Mouse (Mus musculus) thymus, postnatal 25 days (tissue): ENCODE measurements at regions not wholly inside any gene's neighbourhood (a gene's known extent, or its start where the extent isn't known, plus 50 kb on each side); places are given as distances from the start of the nearest gene placed in this dataset.
A peak's percentile ranks its signal among the peaks of the same experiment; 100 is the strongest.
"Not testable (repeated sequence)": the region's sequence is repeated elsewhere in the genome, so short reads cannot be mapped to it uniquely, and the experiment has no call there.

Experiments
- DNase-seq: peaks from one replicate; pipeline ENCODE4 v3.0.0; 2022

DNA sequence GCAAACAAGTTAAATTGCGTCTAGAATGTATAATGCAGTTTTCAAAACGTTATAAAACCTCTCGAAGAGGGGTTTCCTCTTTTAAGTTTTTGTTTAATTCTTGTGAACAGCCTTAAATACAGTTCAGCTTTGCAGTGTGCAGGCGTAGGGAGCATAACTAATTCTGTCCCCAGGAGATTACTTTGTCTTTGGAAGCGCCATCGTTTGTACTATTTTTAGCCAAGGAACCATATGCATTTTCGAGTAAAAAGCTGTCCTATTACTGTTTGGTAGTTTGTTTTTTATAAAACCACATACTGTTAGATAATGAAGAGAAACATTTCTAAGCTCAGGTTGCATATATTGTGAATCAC is 150.5 kb downstream of the Kcnrg start:
- DNase-seq: no peak

DNA sequence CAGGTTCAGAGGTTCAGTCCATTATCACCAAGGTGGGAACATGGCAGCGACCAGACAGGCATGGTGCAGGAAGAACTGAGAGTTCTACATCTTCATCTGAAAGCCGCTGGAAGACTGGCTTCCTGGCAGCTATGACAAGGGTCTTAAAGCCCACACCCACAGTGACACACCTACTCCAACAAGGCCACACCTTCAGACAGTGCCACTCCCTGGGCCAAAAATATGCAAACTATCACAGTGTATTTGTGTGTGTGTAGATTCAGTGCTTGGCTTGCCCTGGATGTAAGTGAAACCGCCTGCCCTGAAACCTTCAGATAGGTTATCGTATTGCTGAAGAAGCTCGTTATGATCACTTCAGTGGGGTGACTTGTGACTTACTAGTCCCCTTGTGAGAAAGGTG is 151.3 kb downstream of the Kcnrg start:
- DNase-seq: no peak

DNA sequence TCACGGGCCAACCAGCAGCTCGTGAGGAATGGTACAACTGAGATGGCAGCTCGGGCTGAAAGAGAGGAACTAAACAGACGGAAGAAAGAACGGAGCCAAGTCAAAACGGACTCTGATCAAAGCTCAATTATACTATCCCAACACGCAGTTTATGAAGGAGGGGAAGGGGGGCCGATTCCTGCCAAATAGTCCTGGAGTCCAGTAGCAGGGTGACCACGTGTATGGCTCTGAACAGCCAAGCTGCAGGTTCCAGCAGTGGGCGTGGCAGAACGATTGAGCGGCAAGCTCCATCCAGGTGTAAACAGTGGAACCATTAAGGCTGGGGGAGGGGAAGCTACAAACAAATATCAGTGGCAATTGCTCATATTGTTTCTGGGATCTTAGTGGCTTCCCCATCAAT is 152.9 kb downstream of the Kcnrg start:
- DNase-seq: not testable (repeated sequence)

DNA sequence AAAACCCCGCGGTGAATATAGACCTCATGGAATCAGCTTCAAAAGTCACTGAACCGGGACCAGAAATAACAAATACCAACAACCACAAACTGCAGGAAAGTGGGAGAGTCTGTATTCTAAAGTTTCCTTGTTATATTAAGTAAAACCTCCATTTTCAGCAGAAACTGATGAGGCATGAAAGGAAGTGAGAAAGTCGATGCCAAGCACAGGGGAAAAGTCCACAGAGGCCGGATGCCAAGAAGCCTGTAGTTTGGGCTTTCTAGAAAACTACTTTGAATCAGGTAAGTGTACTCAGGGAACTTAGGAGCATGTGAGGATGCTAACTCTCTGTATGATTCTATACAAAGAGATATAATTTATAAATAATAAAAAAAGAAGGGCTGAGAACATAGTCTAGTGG is 154.8 kb downstream of the Kcnrg start:
- no peak for DNase-seq

DNA sequence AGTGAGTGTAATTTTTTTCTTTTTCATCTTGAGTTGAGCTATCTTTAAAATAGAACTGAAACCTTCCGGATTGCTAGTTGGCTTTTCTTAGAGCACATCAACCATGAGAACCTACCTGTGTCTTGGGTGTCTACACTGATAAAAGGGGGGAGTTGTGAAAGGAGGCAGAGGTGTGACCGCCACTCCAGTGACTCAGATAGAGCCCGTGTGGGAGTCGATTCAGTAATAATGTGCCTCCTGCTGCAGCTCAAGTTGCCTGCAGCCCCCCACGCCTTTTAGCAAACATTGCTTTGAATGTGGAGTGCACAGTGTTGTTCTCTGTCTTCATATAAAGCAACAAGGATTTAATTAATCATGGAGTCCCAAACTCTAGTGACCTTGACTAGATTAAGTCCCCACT is 162.6 kb downstream of the Kcnrg start:
- DNase-seq: no peak

DNA sequence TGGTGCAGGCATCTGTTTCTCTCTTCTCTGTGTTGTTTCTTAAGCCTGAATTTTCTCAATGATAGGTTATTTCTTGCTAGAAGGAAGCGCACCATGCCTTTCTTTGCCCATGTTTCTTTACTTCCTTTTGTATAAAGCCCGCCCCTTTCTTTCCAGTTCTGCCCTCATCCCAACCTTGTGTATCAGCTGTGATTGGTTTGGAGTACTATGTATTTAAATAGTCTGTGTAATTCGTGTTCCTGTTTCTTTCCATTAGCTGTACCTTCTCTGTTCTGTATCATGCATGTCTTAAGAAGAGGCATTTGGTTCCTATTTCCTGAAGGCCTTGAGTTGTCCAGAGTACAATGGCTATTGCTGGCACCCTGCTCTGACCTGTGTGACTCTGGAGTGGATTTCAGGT is 166.9 kb downstream of the Kcnrg start:
- no peak for DNase-seq

DNA sequence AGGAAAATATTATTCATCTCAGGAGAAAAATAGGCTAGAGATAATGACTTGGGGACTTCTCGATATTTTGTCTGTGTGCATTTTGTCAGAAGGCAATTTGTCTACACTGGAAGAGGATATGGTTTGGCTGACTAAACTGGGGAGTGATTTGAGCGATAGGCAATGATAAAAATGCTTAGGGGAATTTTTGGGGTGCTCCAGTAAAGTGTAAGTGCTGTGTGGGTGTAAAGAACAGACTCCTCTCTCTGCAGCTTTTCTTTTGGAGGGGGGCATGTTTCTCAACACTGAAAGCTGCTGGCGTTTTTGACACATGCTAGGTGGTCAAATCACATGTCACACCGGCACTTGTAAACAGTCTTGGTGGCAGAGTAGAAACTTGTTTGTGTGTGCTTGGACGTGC is 171.4 kb downstream of the Kcnrg start:
- DNase-seq: no peak

DNA sequence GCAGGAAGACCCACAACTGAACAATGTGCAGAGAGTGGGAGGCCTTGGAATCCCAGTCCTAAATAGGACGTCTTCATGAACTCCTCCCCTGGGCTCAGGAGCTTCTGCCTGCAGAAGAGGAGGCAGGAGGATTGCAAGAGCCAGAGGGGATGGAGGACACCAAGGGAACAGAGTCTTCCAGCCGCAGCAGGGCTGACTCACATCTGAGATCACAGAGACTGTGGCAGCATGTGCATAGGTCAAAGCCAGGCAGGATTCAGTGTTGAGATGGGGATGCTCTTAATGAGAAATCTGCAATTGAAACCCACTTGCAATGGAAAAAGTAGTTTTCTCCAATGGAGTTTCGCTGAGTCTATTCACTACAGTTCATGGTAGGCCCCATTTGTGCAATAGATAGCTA is 175.9 kb downstream of the Kcnrg start:
- no peak for DNase-seq

DNA sequence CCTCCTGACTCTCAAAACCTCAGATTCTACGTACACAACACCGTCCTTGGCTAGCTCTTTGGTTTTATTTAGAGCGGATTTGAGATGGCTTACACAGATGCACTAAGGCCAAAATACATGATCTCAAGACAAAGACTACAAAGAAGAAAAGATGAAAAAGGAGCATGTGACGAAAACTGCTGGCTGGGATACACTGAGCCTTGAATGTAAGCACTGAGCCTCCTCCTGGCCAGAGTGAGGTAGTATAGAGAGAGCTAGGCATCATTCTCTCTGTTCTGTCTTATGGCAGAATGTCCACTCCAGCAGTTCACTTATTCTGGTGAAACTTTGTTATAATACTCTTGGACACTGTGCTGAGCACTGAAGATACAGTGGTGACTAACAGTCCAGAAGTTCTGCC is 177.4 kb downstream of the Kcnrg start:
- no peak for DNase-seq

DNA sequence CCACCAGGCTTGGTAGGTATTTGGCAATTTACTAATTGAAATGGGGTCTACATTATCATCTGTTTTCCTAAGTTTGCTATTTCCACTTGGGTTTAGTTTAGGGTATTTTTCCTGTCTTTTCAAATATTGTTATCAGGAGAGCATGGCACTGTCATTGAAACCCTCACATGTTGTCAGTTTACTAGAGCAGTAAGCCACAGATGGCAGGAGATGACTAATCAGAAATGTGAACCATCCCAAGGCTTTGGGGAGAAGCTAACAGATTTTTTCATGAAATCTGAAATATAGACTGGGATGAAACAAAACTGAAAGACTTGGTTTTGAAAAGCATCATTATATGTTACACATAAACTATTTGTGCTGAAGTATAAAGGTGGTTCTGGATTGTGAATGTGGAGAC is 178.8 kb downstream of the Kcnrg start:
- no peak for DNase-seq

DNA sequence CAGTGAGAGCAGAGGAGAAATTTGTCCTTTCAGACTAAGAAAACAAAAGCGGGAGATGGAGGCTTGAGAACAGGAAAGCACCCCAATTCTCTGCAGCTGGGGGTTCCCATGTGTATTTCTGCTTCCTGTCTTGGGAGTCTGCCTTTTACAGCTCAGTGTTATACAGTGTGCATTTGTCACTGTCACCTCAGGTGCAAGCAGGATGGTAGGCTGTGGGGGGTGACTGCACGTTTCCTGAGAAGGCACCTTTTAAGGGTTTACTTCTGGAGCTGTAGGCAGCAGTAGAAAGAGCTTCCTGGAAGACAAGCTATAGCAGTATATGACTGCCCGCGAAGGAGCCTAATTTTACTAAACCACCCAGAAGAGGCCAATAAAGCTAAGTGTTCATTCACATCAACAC is 180.5 kb downstream of the Kcnrg start:
- peak; percentile 64 for DNase-seq

DNA sequence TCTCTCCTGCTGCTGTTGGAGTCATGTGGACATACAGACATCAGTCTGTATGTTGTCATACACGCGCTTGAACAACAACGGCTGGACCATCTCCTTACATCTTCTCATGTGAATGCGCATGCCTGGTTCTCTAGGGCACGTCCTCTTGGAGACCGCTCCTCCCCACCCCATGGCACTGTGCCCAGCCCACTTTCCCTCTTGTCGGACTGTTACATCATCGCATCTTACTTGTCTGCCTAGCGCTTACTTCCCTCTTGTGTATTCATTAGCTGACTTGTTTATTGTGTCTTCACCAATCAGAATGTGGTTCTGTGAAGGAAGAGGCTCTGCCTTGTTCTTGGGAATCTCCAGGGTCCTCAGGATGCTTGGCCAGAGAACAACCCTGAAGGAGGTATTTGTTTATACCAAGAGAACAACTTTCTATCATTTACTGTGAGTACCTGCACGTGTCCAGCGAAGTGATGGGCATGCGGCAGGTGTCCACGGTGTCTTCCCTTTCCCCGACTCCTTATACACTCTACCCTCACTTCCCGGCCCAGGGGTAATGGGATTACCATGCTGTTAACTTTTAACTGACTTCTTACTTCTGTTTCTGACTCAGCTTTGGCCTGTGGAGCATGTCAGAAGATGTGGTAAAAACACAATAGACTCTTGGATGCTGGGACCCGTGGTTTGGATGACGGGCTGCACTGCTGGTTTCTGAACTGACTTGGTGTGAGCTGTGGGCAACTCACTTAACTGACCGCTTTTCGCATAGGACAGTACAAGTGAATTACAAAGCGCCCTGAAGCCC is 181.9 kb downstream of the Kcnrg start:
- no peak for DNase-seq

DNA sequence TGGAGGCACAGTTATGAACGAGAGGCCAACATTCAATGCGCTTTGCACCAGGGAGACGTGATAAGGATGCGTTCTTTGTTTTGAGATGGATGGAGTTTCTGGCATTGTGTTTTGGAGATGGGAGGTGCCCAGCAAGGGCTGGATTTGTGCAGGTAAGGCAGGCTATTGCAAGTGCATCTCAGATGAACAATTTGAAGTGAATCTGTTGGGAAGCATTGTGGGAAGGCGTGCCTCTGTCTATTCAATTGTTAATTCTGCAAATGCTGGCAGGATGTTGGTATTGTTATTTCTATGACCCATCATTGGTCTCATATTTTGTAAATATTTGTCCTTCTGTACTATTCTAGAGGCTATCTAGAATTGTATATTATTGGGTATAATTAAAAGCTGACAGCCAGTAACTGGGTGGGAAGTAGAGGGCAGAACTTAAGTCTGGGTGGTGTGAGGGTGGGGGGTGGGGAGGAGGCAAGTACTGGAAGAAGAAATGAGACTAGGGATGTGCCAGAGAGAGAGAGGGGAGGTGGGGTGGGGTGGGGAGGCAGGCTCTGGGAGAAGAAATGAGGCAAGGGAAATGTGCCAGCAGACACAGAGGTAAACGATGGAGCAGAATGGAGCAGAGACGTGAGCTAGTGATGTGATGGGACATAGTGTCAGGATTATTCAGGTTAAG is 188.9 kb downstream of the Kcnrg start:
- no peak for DNase-seq

DNA sequence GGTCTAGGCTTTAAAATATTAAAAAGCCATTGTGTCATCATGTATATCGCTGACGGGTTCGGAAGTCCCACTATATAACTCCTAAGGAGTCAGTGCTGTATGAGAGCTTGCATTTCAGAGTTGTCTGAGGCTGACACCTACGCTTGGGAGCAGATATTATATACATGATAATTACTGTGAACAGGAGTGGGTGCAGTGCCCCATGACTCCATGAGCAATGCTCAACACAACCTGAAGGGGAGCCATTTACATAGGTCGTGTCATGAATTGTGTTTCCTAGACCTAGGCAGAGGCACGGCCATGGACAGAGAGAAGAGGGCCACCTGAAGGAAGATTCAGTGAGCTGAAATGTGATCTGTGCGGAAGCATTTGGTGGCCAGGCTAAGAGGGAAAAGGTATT is 189.4 kb downstream of the Kcnrg start:
- no peak for DNase-seq

DNA sequence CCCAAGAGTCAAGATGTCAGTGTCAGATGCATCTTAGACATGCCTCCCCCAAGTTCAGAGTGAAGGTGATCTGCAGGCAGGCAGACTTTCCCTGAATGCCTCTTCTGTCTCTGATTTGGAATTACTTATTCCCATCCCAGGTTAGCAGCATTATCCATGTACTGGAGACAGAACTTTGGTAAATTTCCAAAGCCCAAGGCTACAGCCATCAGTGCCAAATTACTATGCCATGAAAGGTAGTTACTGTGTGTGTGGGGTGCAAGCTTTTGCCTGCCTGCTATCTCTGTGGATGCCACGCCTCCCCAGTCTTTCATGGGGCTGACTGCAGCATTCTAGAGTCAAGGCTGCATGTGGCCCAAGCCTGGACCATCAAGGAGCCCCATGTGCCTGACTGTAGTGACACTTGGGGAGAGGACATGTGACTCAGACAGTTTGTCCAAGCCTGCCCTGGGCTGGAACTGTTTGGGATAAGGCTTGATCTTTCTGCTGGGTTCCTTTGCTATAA is 196.2 kb downstream of the Kcnrg start:
- no peak for DNase-seq

DNA sequence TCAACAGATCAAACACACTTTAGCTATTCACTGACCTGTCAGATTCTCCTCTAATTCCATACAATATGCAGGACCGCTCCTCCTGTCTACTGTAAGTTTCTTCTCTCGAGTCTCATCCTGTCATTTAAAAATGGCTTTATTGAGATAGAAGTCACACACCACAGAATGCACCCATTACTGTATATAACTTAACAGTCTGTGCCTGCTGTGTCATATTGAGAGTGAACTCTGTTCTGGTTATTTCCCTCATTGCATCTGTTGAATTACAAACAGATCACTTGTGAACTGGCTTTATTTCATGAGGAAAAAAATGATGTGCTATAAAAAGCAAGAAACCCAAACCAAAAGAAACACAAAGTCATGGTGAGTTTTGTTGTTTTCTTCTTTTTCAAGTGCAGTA is 198.2 kb downstream of the Kcnrg start:
- no peak for DNase-seq

DNA sequence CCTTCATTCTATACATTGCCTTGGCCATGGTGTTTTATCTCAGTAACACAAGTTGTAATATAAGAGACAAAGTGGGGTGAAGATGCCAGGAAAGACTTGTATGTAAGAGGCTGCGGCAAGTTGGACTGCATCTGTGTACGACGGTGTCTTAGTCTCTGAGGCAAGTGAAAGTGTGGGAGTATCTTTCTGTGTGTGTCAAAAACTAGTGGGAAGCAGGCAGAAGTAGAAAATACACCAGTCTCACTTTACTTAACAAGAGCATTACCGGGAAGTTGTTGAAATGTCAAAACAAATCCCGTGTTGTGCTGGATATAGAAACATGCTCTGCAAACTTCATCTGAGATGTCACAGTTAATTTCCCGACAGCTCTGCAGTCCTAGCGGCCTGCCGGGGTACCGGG is 200.9 kb downstream of the Kcnrg start:
- DNase-seq: no peak

DNA sequence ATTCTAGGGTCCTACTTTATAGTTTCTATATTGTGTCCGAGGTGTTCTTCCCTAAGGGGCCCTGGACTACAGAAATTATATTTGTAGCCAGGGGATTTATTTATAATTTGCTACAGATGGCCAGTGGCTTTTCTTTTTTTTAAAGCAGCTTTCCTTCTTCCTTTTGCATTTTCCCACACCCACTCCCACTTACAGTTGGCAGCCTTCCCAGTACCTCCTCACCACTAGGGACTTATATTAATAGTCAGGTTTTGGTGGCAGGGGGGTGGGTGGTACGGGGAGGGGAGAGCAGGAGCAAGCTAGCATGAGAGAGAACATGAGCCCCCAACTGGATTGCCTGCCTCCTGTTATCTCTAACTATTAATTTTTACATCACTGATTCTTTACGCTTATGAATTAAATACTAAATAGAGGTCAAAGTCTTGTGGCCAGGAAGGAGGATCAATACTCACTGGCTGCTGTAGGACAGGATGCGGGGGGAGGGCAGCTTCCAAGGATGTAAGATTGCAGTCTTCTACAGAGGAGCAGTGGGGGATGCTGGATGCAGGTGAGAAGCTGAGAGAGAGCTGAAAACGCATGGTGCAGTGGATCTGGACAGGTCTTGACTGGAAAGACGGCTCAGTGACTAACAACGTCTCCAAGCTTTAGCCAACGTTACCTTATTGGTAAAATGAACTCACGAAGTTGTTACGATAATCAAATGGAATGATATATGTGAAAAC is 202.6 kb downstream of the Kcnrg start:
- DNase-seq: no peak

DNA sequence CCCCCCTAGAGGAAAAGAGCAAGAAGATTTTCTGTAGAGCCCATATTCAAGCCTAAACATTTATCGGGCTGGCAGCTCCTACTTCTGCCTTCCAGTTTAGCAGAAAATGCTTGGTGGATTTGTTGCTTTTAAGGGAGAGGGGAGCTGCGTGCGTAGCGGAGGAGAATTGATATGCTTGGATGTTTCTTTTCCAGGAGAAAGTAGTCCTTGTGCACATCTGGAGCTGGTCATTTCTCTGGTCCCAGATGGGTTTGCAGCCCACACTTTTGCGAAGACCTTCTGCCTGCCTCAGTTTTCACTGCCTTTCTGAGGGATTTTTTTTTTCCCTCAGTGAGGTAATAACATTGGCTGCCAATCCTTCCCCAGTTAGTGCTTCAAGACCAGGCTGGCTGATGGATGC is 203.6 kb downstream of the Kcnrg start:
- DNase-seq: no peak

DNA sequence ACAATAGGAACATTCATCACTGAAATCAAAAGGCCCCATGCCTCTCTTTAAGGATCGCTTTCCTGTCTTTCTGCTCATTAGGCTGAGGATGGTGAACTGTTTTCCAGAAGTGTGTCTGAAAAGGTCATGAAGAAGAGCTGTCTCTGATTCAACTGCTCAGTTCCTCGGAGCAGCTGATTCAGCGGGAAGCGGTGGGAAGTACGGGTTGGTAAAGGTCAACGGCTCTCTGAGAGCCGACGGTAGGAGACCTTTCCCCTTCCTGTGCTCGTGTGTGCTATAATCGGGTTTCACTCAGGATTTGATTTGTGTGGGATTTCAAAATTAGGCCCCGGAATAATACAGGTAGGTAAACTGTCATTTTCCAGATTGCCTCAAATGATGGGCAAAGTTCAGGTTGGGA is 210.5 kb downstream of the Kcnrg start:
- no peak for DNase-seq

DNA sequence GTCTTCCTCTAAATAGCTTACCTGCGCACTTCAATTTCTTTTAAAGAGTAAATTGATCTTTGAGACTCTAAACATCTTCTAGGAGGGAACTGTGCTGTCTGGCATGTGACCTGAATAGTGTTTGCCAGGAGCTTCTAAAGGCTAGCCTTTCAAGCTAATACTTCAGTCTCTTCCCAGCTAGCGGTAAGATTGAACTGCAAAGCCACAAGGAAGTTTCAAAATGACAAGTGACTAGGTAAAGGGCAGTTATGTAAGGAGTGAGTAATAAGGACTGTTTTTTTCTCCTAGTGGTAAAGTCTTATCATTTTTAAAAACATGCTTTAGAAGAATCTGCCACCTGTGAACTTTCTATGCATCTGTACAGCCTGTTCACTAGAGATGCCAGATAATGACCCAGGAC is 211.1 kb downstream of the Kcnrg start:
- DNase-seq: no peak

DNA sequence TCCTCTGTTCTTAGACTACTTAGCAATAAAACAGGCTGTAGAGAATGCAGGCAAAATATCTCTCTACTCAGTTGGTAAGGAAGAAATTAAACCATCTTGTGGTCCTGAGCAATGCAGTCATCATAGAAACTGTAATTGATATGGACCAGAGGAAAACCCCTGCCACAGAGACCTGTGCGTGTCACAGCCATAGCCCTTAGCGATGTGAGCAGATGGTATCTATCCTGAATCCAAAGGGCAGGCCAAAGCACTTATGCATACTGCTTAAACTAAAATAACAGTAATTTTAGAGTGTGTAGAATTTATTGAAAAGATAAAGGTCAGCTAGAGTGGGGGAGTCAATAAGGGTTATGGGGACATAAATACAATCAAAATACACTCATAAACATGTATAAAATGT is 212.0 kb downstream of the Kcnrg start:
- no peak for DNase-seq

DNA sequence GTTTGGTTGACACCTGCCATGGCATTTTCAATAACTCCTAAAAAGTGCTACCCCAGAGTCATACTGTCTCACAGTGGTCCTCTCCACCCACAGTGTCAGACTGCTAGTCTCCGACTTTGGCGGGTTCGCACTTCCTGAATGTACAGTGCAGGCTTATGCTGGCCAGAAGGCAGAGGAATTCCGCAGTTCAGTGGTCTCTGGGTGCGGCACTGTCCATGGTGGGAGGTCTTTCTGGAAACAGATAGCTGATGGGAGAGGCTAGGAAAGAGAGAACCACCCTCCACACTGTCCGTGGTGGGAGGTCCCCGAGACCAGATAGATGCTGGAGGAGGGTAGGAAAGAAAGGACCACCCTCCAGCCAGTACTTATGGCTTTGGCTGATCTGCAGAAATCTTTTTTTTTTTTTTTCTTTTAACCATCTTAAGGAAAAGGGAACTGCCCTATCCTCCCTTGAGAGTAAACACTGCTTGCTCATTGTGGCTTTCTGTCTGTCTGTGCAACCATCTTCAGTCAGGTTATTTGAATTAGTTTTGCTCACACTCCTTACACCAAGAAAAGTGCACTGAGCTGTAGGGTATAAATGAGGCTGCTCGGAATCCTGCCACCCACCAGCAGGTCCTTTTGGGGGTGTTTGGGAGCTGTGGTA is 227.2 kb downstream of the Kcnrg start:
- no peak for DNase-seq

DNA sequence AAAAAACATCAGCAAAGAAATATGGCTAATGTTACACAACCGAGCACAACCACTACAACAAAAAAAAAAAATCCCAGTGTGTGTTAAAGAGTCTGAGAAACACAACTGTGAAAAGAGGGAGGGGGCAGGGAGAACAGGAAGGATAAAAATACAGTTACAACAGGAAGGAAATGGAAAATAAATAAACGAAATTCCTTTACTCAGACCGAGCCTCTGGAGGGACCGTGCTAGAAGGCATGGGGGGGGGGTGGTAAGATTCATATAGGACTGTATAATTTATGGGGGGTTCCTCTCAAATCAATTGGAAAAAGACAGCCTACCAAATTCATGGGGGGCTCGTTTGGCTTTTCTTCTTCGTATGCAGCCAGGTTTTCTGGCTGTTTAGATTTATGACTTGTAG is 228.5 kb downstream of the Kcnrg start:
- DNase-seq: no peak
